ENCODE assay signal across 15 mouse cellular contexts in genomic region chr10:56974812-56975211, GRCm38 (mm10).
"Had no signal": no experiment of that assay in that cellular context is flagged by ENCODE, and none has a peak within 500 bp of the region (broad histone marks: within the 10 kb centered on the region; RNA-seq: fewer than 3 reads in every experiment).

No protein-coding gene starts in this region.

- H3K4me3 ChIP-seq: neural tube, embryonic 15.5 days; stomach, embryonic 15.5 days had no signal

- H3K4me1 ChIP-seq: neural tube, embryonic 15.5 days; stomach, embryonic 15.5 days had no signal

- H3K27me3 ChIP-seq: neural tube, embryonic 15.5 days; stomach, embryonic 15.5 days had no signal

- DNase-seq: retina, postnatal 1 day; right cerebral cortex, adult 18-20 months; right cerebral cortex, postnatal 14 days; right cerebral cortex, postnatal 25 days; right cerebral cortex, postnatal 4 days; spleen, adult 18-20 months; thymus, adult 18-20 months; thymus, adult 2 months; thymus, postnatal 14 days; thymus, postnatal 25 days; thymus, postnatal 36 days; thymus, postnatal 4 days had no signal

- H3K9ac ChIP-seq: neural tube, embryonic 15.5 days; stomach, embryonic 15.5 days had no signal

- H3K36me3 ChIP-seq: neural tube, embryonic 15.5 days; stomach, embryonic 15.5 days had no signal

- H3K27ac ChIP-seq: neural tube, embryonic 15.5 days; stomach, embryonic 15.5 days; stomach, postnatal 0 days had no signal

- H3K4me2 ChIP-seq: neural tube, embryonic 15.5 days; stomach, embryonic 15.5 days had no signal

- H3K9me3 ChIP-seq: neural tube, embryonic 15.5 days; stomach, embryonic 15.5 days had no signal
